Mouse (Mus musculus): ENCODE measurements around the gene Sdcbp2. TPM values are rescaled to one million over a fixed set of nuclear protein-coding genes. Genes with fewer than 3 reads are reported as not detected.
"Not testable (repeated sequence)": the region's sequence is repeated elsewhere in the genome, so short reads cannot be mapped to it uniquely, and the experiment has no call there.

Sdcbp2 gene
- total RNA-seq, 2 experiments from 2014 or later, result 3.4 to 4.3 TPM

- no peak for DNase-seq
Observed at GRCm38 (mm10) chr2:151569452-151569851, 3.0 kb upstream of the Sdcbp2 start.

DNA sequence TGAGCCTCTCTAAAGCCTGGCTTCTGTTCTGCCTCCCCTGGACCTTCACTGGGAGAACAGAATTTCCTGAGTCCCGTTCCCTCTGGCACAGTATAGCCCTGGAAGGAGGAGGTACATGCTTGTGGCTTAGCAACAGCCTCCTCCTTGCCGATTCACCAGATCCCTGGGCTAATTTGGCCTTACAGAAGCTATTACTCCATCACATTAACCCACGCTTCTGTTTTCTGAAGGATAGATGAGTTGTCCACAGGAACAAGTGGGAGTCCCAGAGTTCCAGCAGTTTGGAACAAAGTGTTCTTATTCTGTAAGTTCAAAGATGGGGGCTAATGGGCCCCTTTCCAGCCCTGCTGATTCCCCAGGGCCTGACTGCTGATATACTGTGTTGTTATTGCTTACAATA is 1.2 kb downstream of the Sdcbp2 start:
- no peak for DNase-seq

DNA sequence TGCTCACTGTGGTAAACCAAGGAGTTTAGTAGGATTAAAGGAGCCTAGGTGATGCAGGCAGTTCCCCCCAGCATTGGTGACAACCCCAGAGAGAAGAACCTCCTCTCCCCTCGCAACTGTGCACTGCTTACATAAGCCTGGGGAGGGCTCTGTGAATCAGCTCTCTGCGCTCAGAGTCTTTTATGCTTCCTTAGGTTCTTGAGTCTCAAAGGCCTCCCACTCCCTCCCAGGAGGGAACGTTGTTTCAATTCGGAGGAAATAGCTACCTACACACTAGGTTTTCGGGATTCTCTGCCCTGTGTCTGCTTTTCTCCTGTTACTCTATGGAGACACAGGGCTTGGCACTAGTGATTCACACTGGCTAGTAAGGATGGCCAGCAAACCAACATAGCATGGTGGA is 2.2 kb downstream of the Sdcbp2 start:
- DNase-seq, result no peak

- DNase-seq, result peak; percentile 44
Observed at GRCm38 (mm10) chr2:151575119-151575698, 2.8 kb downstream of the Sdcbp2 start.

GRCm38 (mm10) chr2:151575699-151576389 is 3.4 kb downstream of the Sdcbp2 start:
- DNase-seq, result peak; percentile 86

DNA sequence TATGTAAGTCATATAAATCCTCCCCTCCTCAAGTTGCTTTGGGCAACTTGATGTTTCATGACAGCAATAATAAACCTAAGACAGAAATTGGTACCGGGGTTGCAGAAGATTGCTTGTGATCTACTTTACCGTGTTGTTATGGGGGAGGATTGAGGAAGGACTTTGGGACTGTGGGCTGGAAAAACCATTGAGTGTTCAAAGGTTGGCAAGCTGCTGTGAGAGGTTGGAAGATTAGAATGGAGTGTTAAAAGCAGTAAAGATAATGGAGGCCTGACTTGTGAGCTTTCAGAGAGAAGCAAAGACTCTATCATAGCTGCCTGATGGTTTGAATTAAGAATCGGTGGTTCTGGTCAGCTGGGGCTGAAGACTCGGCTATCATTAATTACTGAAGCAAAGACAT is 6.8 kb downstream of the Sdcbp2 start:
- no peak for DNase-seq

- no peak for DNase-seq
Observed at GRCm38 (mm10) chr2:151580945-151581344, 8.5 kb downstream of the Sdcbp2 start.

- no peak for DNase-seq
Observed at GRCm38 (mm10) chr2:151585934-151586333, 13.5 kb downstream of the Sdcbp2 start.

- no peak for DNase-seq
Observed at GRCm38 (mm10) chr2:151586807-151587206, 14.4 kb downstream of the Sdcbp2 start.

- no peak for DNase-seq
Observed at GRCm38 (mm10) chr2:151587306-151587705, 14.9 kb downstream of the Sdcbp2 start.

- DNase-seq, result no peak
Observed at GRCm38 (mm10) chr2:151598068-151598467, 25.6 kb downstream of the Sdcbp2 start.

- peak; percentile 46 for DNase-seq
Observed at GRCm38 (mm10) chr2:151602106-151602505, 29.7 kb downstream of the Sdcbp2 start.

DNA sequence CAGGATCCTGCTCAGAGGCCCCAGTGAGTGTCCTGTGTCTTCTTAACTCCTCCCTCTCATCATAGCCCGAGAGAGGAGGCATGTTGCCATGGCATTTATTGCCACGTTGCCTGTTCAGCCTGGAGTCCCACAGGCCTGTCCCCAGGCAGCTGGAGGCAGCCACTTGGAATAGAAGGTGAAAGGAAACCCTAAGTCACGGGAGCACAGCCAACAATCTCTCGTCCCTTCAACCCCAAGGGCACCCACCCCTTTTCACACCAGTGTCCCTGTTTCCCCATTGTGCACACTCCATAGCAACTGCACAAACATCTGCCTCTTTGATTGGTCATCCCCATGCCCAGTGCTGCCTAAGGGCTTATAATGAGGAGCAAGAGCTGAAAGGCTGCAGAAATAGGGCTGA is 31.2 kb downstream of the Sdcbp2 start:
- no peak for DNase-seq

DNA sequence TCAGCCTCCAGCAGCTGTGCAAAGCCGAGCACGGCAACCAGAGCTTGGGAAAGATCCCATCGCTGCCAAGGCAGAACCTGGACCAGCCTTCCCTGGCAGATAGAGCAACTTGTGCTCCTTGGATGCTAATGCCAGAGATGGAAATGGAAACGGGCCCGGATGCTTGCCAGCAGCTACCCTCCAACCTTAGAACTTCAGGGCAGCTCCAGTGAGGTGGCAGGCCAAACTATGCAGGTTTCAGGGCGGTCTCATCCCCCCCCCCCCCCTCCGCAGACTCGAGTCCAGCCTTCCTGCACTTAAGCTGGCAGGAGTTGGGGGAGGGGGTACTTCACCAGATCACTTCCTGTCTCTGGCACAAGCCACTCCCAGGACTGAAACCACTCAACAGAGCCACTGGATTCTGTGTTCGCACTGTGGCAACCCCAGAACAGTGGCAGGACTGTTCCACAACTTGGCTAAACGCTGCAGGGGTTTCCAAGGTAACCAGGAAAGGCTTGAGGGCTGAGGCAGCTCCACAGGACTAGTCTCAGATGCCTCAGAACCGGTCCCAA is 33.1 kb downstream of the Sdcbp2 start:
- no peak for DNase-seq

DNA sequence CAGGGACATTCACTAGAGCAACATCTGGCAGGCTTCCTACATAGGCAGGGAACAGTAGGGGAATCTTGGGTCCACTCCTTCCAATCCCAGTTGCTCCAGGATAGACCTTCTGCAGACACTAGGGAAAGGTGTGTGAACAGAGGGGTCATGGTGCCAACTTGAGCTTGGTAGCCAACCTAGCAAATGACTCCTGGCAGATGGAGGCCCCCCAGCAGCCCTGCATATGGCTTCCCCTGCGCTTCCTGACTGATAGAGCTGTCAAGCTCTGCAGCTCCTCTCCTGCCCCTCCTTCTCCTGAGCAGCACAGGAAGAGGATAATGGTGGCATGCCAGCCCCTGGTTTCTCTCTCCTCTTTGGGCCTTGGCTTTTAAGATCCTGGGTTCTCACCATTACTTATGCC is 36.0 kb downstream of the Sdcbp2 start:
- DNase-seq, result no peak

DNA sequence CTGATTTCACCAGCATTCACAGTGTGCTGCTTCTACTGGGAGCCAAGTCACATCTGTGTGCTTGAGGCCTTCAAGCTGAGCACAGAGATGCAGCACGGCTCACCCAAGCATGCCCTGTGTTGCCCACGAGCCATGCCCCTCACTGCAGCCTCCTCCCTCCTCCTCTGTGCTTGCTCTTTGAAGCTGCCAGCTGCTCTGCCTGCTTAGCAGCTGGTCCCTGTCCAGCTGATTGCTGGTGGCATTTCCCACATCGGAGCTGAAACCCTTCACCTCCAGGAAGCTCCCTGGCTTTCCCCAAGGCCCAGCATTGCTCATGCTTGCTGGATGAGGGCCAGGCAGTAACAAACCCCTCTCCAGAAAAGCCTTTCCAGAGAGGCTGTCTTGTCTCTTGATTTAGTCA is 37.6 kb downstream of the Sdcbp2 start:
- DNase-seq, result no peak

DNA sequence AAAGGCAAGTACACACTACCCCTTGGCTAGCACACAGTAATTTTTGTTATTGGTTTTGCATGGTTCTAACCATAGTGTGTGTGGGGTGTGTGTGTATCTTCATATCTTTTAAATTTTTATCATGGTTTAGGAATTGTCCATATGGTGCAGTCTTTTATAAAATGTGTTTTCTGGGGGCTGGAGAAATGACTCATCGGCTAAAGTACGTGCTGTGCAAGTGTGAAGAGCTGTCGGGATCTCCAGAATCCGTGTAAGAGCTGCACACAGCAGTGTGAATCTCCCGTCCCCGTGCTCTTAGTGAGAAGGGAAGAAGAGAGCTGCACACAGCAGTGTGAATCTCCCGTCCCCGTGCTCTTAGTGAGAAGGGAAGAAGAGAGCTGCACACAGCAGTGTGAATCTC is 43.4 kb downstream of the Sdcbp2 start:
- not testable (repeated sequence) for DNase-seq

DNA sequence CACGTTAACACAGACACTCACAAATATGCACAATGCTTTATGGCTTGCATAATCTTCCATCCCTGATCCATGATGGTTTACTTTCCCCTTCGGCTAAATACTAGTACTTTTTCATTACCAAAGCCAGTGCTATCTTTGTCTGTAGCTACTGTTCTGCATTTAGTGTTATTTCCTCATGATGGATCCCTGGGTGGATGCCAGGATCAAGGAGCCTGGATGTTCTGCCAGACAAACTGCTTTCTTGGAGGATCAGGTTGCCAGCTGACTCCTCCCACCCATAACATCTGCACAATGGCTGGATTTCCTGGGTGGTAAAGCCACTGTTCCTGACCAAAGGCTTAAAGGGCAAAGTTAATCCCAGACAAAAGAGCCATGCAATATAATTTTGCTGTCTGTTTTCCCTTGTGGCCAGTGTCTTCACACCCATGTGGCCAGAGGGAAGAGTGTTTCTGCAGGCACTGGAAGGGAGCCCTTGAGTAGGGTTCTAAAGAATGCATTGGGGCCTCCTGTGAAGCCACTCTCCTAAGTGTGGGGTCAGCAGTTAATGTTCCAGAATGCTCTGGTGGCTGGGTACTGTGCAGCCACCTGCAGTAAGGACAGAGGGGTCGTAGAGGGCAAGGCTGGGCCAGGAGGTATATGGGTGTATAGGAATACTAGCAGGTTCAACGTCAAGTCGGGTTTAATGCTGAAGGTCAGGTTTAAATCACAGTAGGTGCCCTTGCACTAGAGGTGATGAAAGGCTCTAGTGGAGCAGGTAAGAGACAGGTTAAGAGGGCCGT is 44.3 kb downstream of the Sdcbp2 start:
- no peak for DNase-seq

- no peak for DNase-seq
Observed at GRCm38 (mm10) chr2:151623776-151624175, 51.4 kb downstream of the Sdcbp2 start.

- DNase-seq, result no peak
Observed at GRCm38 (mm10) chr2:151626296-151626695, 53.9 kb downstream of the Sdcbp2 start.

DNA sequence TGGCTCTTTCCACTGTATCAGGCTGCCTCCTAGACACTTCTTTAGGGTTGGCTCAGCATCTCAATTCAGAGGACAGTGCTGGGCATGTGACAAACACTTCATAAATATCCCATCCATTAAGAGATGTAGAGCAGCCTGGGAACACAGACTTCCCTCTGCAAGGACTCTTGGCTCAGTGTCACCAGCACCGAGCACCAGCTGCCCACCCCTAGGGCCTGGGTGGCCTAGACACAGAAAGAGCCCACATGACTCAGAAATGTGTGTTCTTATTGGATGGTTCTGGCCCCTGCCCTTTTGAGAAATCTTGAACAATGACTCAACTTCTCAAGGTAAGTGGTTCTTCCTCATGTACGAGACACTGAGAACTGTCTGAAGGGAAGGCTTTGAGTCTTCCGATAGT is 55.6 kb downstream of the Sdcbp2 start:
- DNase-seq, result no peak

DNA sequence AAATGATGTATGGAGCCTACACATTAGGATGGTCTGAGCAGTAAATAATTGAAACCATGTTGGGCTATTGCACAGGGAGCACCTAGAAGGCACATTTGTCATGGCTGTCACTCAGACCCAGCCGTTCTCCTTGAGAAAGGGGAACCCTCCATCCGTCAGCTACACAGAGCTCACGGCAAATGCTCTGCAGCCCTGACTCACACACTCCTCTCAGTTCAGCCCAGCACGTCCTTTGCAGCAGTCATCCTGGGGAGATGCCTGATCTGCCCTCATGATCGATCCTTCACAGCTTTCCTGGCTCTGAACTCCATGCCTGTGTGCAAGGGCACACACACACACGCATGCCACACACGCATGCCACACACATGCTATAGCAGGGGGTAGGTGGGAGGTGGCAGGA is 56.9 kb downstream of the Sdcbp2 start:
- no peak for DNase-seq

GRCm38 (mm10) chr2:151631406-151632158 is 59.2 kb downstream of the Sdcbp2 start:
- no peak for DNase-seq

All from heart, postnatal 4 days (tissue).